Mouse (Mus musculus) forebrain, embryonic 11.5 days (tissue): Measurements from ENCODE around the gene Tm9sf1. TPM values are rescaled to one million over a fixed set of nuclear protein-coding genes. Genes with fewer than 3 reads are reported as not detected.

Experiments used
- ATAC-seq: fragments of 200-750 bp; cut with Nextera tagmentation; replicated peaks from 2 replicates; pipeline ENCODE4 v1.8.0; 2017; ENCODE audit warnings: moderate TSS enrichment; ENCODE audit not compliant: low FRiP score
- DNase-seq: peaks from one replicate; pipeline ENCODE4 v3.0.0-alpha.2; 2017; ENCODE audit warnings: low spot score
- H3K27ac ChIP-seq: fragments of 300-500 bp; sonication (generic); 2 replicates; pipeline ENCODE4 v1.5.1; 2014; ENCODE audit warnings: low read depth, low read length
- H3K27me3 ChIP-seq: fragments of 300-500 bp; sonication (generic); 2 replicates; pipeline ENCODE4 v1.6.1; 2014; ENCODE audit warnings: mild to moderate bottlenecking, low read length, mixed read lengths; ENCODE audit not compliant: control insufficient read depth, insufficient read depth
- H3K36me3 ChIP-seq: fragments of 300-500 bp; sonication (generic); 2 replicates; pipeline ENCODE4 v1.6.1; 2014; ENCODE audit warnings: mild to moderate bottlenecking, low read length, moderate library complexity, mixed read lengths; ENCODE audit not compliant: control insufficient read depth, insufficient read depth
- H3K4me1 ChIP-seq: fragments of 300-500 bp; sonication (generic); replicated peaks from 2 replicates; pipeline ENCODE4 v1.6.1; 2014; ENCODE audit warnings: low read length, mixed read lengths; ENCODE audit not compliant: control insufficient read depth, insufficient read depth
- H3K4me2 ChIP-seq: fragments of 300-500 bp; sonication (generic); 2 replicates; pipeline ENCODE4 v1.6.1; 2014; ENCODE audit warnings: low read depth, mild to moderate bottlenecking, low read length, moderate library complexity, mixed read lengths; ENCODE audit not compliant: severe bottlenecking
- H3K4me3 ChIP-seq: fragments of 300-500 bp; sonication (generic); 2 replicates; pipeline ENCODE4 v1.5.1; 2014; ENCODE audit warnings: low read depth, low read length
- H3K9ac ChIP-seq: fragments of 300-500 bp; sonication (generic); 2 replicates; pipeline ENCODE4 v1.6.1; 2014; ENCODE audit warnings: low read length
- H3K9me3 ChIP-seq: fragments of 300-500 bp; sonication (generic); 2 replicates; pipeline ENCODE4 v1.6.1; 2016; ENCODE audit warnings: low read length, mixed read lengths; ENCODE audit not compliant: control insufficient read depth
- WGBS: fragments of 180-500 bp; shearing (Covaris S2); extraction: QIAGEN DNeasy Blood & Tissue Kit; methylation state at CpG from one replicate; pipeline ENCODE4 v1.1.7; 2014; 5-methylcytosine and 5-hydroxymethylcytosine counted together
- polyA plus RNA-seq: library from polyadenylated mRNA; unstranded; fragments of >200 nt; fragmentation: Nextera tagmentation; extraction: Ambion mirVana; gene quantifications from 2 replicates; pipeline ENCODE4 v1.2.1, GENCODE M21; 2014

The Tm9sf1 gene
- polyA plus RNA-seq, 1 experiment from 2014 or later = 77.1 TPM

DNA sequence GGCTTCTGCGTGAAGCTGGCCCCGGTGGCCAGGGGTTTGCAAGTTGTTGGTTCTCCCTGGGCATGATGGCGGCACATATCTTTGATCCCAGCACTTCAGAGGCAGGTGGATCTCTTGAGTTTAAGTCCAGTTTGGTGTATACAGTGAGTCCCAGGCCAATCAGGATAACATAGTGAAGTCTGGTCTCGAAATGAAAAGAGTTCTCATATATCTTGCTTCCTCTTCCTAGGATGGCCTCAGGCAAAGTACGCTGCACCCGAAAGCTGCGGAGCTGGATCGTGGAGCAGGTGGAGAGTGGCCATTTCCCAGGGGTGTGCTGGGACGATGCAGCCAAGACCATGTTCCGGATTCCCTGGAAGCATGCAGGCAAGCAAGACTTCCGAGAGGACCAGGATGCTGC, 38.8 kb downstream of the Tm9sf1 start:
- Histone ChIP-seq H3K27ac (no peak overlapping the region), H3K4me3 (no peak overlapping the region), H3K27me3 (no peaks in the 10 kb centered on the region), H3K9ac (no peak overlapping the region), H3K36me3 (peaks cover 3% of the 10 kb centered on the region; the same call in 1 of the 2 replicates), H3K4me2 (no peak overlapping the region), H3K9me3 (no peaks in the 10 kb centered on the region), H3K4me1 (no peaks in the 10 kb centered on the region; the same call in 1 of the 2 replicates)
- WGBS = 92% methylated on average over 11 of the region's 11 CpGs
- no peak for DNase-seq
- no peak for ATAC-seq

DNA sequence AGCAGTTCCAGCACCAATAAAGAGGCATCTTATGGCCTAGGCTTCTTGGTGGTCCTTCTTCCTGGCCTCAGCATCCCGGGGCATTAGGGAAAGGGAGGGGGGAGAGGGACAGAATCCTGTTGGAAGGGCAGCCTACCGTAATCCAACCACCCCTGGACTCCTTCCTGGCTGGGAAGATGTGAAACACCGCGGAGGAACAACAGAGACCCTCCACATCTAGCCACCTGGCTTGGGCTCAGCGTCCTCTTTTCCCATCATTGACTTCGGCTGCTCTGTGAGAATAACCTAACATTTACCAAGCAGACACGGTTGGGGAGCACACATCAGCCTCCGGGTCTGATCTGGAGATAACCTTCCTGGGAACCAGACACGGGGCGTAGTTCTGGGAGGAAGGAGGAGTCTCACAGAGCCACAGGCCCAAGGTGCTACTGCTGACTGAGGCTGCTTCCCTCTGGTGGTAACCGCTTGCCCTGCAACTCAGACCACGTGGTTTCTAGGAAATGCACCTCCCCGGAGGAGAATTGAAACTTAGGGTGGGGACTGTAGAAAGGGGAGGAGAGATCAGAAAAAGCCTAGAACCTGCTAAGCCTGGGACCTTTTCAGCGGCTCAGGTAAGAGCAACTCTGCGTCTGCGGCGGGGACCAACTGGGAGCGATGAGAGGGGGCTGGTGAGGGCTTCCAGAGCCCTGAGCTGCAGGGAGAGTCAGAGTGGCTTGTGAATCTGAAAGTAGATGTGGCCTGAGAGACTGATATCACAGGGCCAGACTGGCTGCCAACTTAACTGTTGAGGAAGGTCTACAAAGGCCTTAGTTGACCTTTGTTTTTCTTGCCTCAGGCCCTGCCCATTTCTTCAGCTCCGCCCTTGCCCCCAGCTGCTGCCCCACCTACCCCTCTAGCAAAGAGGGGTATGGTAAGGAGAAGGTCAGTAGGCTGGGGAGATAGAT, 39.7 kb downstream of the Tm9sf1 start:
- DNase-seq (peak; percentile 86), ATAC-seq (peak; percentile 82)
- H3K27me3 ChIP-seq = no peaks in the 10 kb centered on the region
- peak overlapping the region; percentile 44 for H3K9ac ChIP-seq
- peaks cover 3% of the 10 kb centered on the region; the same call in 1 of the 2 replicates for H3K36me3 ChIP-seq
- no peak overlapping the region for H3K27ac ChIP-seq
- peak overlapping the region; percentile 17 for H3K4me3 ChIP-seq
- 17% methylated on average over 19 of the region's 19 CpGs for WGBS
- H3K4me2 ChIP-seq = peak overlapping the region; percentile 32; the same call in 1 of the 2 replicates
- H3K4me1 ChIP-seq = no peaks in the 10 kb centered on the region; the same call in 1 of the 2 replicates
- no peaks in the 10 kb centered on the region for H3K9me3 ChIP-seq

DNA sequence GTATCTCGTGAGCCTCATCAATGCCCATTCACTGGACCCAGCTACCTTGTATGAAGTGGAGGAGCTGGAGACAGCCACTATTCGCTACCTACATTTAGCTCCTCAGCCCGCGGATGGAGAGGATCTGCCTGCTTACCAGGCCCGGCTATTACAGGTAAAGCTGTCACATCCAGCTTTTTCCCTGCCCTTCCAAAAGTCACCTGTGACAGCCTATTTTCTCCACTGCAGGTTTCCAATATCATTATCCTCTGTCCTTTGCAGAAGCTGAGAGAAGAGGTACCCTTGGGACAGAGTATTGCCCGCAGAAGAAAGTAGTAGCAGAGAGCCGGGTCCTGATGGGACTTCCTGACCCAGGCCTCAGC, 40.4 kb downstream of the Tm9sf1 start, which contains the start of gene Irf9:
Gene Irf9, plus strand, starts transcription at position 301 of the 362 bp plus-strand sequence.
- ATAC-seq (no peak), DNase-seq (no peak)
- H3K36me3 ChIP-seq = peaks cover 3% of the 10 kb centered on the region; the same call in 1 of the 2 replicates
- H3K27ac ChIP-seq = no peak within 1 kb of the TSS
- H3K9ac ChIP-seq = peak within 1 kb of the TSS; percentile 44
- H3K27me3 ChIP-seq = no peaks in the 10 kb centered on the region
- 92% methylated on average over 7 of the region's 7 CpGs for WGBS
- H3K4me2 ChIP-seq = peak within 1 kb of the TSS; percentile 32; the same call in 1 of the 2 replicates
- H3K4me1 ChIP-seq = no peaks in the 10 kb centered on the region; the same call in 1 of the 2 replicates
- no peaks in the 10 kb centered on the region for H3K9me3 ChIP-seq
- H3K4me3 ChIP-seq = peak within 1 kb of the TSS; percentile 17

DNA sequence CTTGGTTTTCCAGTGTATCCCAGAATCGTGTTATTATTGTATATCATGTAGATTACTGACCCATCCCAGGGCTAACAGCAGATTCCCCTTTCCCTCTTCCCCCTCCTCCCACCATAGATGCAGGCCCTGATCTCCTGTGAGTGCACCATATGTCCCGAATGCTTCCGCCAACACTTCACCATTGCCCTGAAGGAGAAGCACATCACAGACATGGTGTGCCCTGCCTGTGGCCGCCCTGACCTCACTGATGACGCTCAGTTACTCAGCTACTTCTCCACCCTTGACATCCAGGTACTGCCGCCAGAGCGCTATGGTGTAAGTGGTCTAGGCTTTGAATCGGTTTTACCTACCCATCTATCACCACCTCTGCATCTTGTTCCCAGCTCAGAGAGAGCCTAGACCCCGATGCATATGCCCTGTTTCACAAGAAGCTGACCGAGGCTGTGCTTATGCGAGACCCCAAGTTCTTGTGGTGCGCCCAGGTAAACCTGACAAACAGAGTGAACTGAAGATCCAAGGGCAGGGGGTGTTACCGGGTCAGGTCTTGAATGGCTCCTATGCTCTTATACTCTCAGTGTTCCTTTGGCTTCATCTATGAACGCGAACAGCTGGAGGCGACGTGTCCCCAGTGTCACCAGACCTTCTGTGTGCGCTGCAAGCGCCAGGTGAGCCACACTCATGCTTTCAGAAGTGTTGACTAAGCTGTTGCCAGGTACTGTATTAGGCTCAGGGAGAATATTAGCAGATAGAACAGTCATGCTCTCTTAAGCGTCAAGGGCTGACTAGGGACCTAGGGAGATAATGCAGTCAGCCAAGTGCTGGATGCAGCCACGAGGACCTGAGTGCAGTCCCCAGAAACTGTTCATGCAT, 44.9 kb downstream of the Tm9sf1 start:
- Histone ChIP-seq H3K9me3 (no peaks in the 10 kb centered on the region), H3K27me3 (no peaks in the 10 kb centered on the region), H3K4me1 (no peaks in the 10 kb centered on the region; the same call in 1 of the 2 replicates), H3K36me3 (peaks cover 8% of the 10 kb centered on the region), H3K27ac (no peak overlapping the region), H3K9ac (no peak overlapping the region), H3K4me3 (no peak overlapping the region), H3K4me2 (no peak overlapping the region)
- DNase-seq (no peak), ATAC-seq (no peak)
- WGBS = 94% methylated on average over 21 of the region's 21 CpGs

DNA sequence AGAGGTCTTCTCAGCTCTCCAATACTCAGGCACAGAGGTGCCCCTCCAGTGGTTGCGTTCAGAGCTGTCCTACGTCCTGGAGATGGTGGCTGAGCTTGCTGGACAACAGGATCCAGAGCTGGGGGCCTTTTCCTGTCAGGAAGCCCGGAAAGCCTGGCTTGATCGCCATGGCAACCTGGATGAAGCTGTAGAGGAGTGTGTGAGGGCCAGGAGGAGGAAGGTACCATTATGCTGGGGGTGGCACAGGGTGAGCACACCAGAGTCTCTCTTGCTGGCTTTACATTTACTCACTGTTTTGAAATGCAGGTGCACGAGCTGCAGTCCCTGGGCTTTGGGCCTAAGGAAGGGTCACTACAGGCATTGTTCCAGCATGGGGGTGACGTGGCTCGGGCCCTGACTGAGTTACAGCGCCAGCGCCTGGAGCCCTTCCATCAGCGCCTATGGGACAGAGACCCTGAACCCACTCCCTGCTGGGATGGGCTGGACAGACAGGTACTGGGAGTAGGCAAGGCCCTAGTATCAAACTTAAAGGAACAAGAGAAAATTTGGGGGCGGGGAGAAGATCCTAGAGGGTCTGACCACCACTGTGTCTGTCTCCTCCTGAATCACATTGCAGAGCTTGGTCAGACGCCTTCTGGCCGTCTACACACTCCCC, 47.4 kb downstream of the Tm9sf1 start:
- no peaks in the 10 kb centered on the region for H3K9me3 ChIP-seq
- H3K36me3 ChIP-seq = peaks cover 5% of the 10 kb centered on the region
- H3K9ac ChIP-seq = no peak overlapping the region
- ATAC-seq (no peak), DNase-seq (no peak)
- 82% methylated on average over 13 of the region's 13 CpGs for WGBS
- H3K27me3 ChIP-seq = no peaks in the 10 kb centered on the region
- no peak overlapping the region for H3K4me3 ChIP-seq
- no peak overlapping the region for H3K27ac ChIP-seq
- H3K4me1 ChIP-seq = peaks cover 7% of the 10 kb centered on the region; the same call in 1 of the 2 replicates
- H3K4me2 ChIP-seq = no peak overlapping the region

DNA sequence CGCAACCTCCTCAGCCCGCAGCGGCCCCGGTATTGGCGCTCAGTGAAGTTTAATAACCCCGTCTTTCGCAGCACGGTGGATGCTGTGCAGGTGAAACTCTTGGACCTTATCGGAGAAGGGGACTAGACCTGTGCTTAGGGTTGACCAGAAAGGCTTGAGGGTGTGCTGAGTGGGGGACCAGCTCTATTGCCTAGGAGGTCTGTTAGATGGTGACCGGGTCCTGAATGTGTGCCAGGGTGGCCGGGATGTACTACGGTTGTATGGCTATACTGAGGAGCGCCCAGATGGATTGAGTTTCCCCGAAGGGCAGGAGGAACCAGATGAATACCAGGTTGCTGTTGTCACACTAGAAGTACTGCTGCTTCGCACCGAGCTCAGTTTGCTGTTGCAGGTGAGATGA, 51.4 kb downstream of the Tm9sf1 start:
- Histone ChIP-seq H3K36me3 (peaks cover 5% of the 10 kb centered on the region), H3K27ac (no peak overlapping the region), H3K9me3 (no peaks in the 10 kb centered on the region), H3K4me3 (peak overlapping the region; percentile 88), H3K9ac (peak overlapping the region; percentile 82), H3K4me2 (peak overlapping the region; percentile 97), H3K27me3 (no peaks in the 10 kb centered on the region), H3K4me1 (peaks cover 14% of the 10 kb centered on the region; the same call in 1 of the 2 replicates)
- ATAC-seq (no peak), DNase-seq (no peak)
- WGBS = 5% methylated on average over 16 of the region's 16 CpGs

DNA sequence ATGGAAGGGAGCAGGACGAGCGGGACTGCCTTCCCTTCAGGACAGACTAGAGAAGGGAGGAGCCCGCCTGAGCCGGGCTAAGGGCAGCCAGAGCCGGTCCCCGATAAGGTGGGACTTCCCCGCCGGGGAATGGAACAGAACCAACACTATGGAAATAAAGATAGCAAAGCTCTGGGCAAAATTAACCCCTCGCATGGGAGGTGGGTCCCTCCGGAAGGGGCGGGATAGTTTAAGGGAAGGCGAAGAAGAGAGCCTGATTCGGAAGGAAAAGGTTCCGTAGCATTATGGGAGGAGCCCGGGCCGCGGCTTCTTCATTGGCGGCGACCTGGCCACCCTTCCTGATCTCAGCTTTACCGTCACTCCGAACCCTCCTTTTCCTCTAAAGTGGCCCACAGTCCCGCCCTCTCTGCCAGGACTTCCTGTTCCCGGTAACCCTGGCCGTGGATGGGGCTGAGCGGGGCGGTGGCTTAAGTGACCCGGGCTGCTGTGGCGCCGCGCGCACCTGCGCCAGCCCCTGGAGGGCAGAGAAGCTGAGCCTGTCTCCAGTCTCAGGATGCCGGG, 52.2 kb downstream of the Tm9sf1 start, which contains the start of gene Rnf31:
Gene Rnf31, plus strand, starts transcription at position 378 of the 561 bp plus-strand sequence.
- ATAC-seq (peak; percentile 90), DNase-seq (peak; percentile 93)
- H3K4me1 ChIP-seq = peaks cover 14% of the 10 kb centered on the region; the same call in 1 of the 2 replicates
- H3K27me3 ChIP-seq = no peaks in the 10 kb centered on the region
- peak within 1 kb of the TSS; percentile 81 for H3K27ac ChIP-seq
- peak within 1 kb of the TSS; percentile 82 for H3K9ac ChIP-seq
- no peaks in the 10 kb centered on the region for H3K9me3 ChIP-seq
- WGBS = 0% methylated on average over 33 of the region's 33 CpGs
- H3K36me3 ChIP-seq = peaks cover 5% of the 10 kb centered on the region
- H3K4me3 ChIP-seq = peak within 1 kb of the TSS; percentile 88
- peak within 1 kb of the TSS; percentile 97 for H3K4me2 ChIP-seq
